Mouse (Mus musculus) heart, embryonic 12.5 days (tissue): Measurements from ENCODE around the gene Zup1. TPM values are rescaled to one million over a fixed set of nuclear protein-coding genes. Genes with fewer than 3 reads are reported as not detected.
"Not testable (repeated sequence)": the region's sequence is repeated elsewhere in the genome, so short reads cannot be mapped to it uniquely, and the experiment has no call there.

ENCODE experiments used
- ATAC-seq: fragments of 200-750 bp; cut with Nextera tagmentation; 2 replicates; pipeline ENCODE4 v1.8.0; 2017; ENCODE audit warnings: moderate TSS enrichment, moderate library complexity; ENCODE audit not compliant: insufficient number of reproducible peaks, low FRiP score
- H3K27ac ChIP-seq: fragments of 300-500 bp; sonication (generic); 2 replicates; pipeline ENCODE4 v1.5.1; 2016; ENCODE audit warnings: mild to moderate bottlenecking, moderate library complexity; ENCODE audit not compliant: poor library complexity, severe bottlenecking
- H3K27me3 ChIP-seq: fragments of 300-500 bp; sonication (generic); replicated peaks from 2 replicates; pipeline ENCODE4 v1.6.1; 2016; ENCODE audit warnings: mild to moderate bottlenecking, moderate library complexity
- H3K36me3 ChIP-seq: fragments of 300-500 bp; sonication (generic); 2 replicates; pipeline ENCODE4 v1.6.1; 2016; ENCODE audit warnings: mild to moderate bottlenecking, moderate library complexity
- H3K4me1 ChIP-seq: fragments of 300-500 bp; sonication (generic); replicated peaks from 2 replicates; pipeline ENCODE4 v1.6.1; 2016; ENCODE audit warnings: mild to moderate bottlenecking
- H3K4me2 ChIP-seq: fragments of 300-500 bp; sonication (generic); 2 replicates; pipeline ENCODE4 v1.6.1; 2016; ENCODE audit warnings: mild to moderate bottlenecking, moderate library complexity
- H3K4me3 ChIP-seq: fragments of 300-500 bp; sonication (generic); 2 replicates; pipeline ENCODE4 v1.5.1; 2016; ENCODE audit warnings: mild to moderate bottlenecking
- H3K9ac ChIP-seq: fragments of 300-500 bp; sonication (generic); 2 replicates; pipeline ENCODE4 v1.6.1; 2016; ENCODE audit warnings: mild to moderate bottlenecking, moderate library complexity
- H3K9me3 ChIP-seq: fragments of 300-500 bp; sonication (generic); replicated peaks from 2 replicates; pipeline ENCODE4 v1.6.1; 2016; ENCODE audit warnings: mild to moderate bottlenecking, moderate library complexity
- WGBS: fragments of 180-500 bp; shearing (Covaris S2); methylation state at CpG from one replicate; pipeline ENCODE4 v1.1.7; 2016; 5-methylcytosine and 5-hydroxymethylcytosine counted together
- polyA plus RNA-seq: library from polyadenylated mRNA; unstranded; fragments of >200 nt; fragmentation: Nextera tagmentation; extraction: Ambion mirVana; gene quantifications from 2 replicates; pipeline ENCODE4 v1.2.1, GENCODE M21; 2016

Zup1 gene
- polyA plus RNA-seq: 13.0 and 13.1 TPM in 2 replicates

DNA sequence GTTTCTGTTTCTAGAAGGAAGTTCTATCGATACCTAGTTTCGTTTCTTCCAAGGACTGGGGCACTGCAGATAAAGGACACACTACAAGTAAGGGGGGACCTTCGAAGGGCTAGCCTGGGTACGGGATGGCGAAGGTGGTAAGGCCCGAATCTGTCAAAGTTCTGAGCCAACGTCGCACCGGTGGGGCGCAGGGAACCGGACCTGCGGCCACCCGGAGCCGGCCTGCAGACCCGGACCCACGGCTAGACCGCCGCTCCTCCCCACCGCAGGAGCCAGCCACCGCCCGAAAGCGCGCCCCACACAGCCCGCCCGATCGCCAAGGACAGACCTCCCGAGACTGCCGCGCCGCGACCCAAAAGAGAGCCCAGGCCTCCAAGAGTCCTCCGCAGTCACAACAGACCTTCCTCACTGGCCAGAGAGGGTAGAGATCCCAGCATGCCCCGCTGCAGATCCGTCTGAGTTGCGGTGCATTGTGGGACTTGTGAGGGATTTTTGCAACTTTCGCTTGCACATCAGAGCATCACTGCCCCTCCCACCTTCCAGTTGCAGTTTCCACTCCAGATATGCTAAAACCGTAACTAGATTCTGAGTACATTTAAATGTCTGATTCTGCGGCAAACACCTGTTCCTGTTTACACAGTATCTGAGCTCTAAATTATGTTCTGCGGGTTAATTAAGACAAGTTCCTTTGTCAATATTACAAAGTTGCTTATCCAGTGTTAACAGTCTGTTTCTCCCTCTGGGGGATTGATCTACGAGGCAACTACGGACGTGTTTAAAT lies at the start of gene Zup1:
TSS of gene Zup1 (minus strand) at position 467 of the 781 bp plus-strand sequence.
- peak within 1 kb of the TSS; percentile 87 for H3K9ac ChIP-seq
- peak within 1 kb of the TSS; percentile 74 for H3K4me3 ChIP-seq
- no peaks in the 10 kb centered on the region for H3K27me3 ChIP-seq
- peaks cover 8% of the 10 kb centered on the region for H3K36me3 ChIP-seq
- no peaks in the 10 kb centered on the region for H3K9me3 ChIP-seq
- H3K4me1 ChIP-seq: peaks cover 3% of the 10 kb centered on the region; the same call in 1 of the 2 replicates
- 3% methylated on average over 42 of the region's 42 CpGs for WGBS
- peak within 1 kb of the TSS; percentile 69 for H3K4me2 ChIP-seq
- H3K27ac ChIP-seq: peak within 1 kb of the TSS; percentile 71
- peak; percentile 90 for ATAC-seq

DNA sequence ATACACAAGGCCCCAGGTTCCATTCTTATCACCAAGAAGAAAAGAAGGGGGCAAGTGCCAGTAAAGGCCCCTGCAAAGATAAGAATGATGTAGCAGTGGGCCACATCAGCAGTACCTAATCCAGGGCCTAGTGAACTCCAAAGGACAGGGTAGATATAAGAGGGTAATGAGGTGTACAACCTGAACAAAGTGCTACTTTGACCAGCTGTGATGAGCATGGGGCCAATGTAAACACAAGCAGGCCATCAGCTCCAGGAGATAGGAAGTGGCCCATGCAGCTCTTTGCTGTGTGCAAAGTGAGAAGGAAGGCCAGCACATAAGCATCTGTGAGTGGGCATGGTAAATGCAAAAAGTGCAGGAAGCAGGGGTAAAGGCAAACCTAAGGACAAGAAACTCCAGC lies 47.3 kb upstream of the Zup1 start:
- H3K4me2 ChIP-seq: no peak overlapping the region
- H3K9ac ChIP-seq: no peak overlapping the region
- H3K27me3 ChIP-seq: no peaks in the 10 kb centered on the region
- H3K9me3 ChIP-seq: no peaks in the 10 kb centered on the region
- H3K36me3 ChIP-seq: peaks cover 81% of the 10 kb centered on the region
- no peaks in the 10 kb centered on the region for H3K4me1 ChIP-seq
- no peak for ATAC-seq
- no peak overlapping the region for H3K4me3 ChIP-seq
- no peak overlapping the region for H3K27ac ChIP-seq

DNA sequence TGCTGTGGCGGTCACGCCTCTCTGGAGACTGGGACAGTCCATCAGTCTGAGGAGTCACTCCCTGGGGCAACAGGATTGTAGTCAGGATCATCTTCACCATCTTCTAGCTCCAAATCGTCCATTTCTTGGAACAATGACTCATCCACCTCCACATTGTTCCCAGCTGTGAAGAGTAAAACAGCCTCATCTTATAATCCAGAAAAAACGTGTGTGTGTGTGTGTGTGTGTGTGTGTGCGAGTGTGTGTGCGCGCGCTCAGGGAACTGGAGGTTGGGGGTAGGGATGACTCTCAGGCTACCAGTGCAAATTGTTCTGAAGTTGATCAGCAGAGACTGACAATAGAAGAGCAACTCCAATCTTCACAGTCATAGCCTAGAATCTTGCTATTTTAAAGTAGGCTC lies 45.6 kb upstream of the Zup1 start:
- peaks cover 78% of the 10 kb centered on the region for H3K36me3 ChIP-seq
- not testable (repeated sequence) for H3K4me3 ChIP-seq, H3K9ac ChIP-seq, H3K27ac ChIP-seq, H3K27me3 ChIP-seq, H3K4me1 ChIP-seq, H3K4me2 ChIP-seq, ATAC-seq, H3K9me3 ChIP-seq
- WGBS: 88% methylated on average over 6 of the region's 8 CpGs

DNA sequence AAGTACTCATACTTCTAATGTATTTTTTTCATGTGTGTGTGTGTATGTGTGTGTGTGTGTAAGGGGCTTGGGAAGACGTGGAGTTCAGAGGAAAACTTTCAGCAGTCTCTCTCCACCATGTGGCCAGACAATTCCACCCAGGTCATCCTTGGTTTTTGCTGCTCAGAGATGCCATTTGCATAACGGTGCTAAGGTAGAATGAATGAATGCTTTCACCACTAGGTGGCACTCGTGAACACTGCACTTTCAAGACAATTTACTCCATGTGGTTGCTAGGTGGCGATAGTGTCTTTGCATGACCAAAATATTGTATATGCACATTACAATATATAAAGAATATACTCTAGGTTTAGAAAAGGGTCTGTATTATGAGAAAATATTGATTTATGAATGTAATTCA lies 35.7 kb upstream of the Zup1 start:
- no peaks in the 10 kb centered on the region for H3K27me3 ChIP-seq
- no peak overlapping the region for H3K9ac ChIP-seq
- H3K4me2 ChIP-seq: no peak overlapping the region
- no peak for ATAC-seq
- peaks cover 10% of the 10 kb centered on the region for H3K36me3 ChIP-seq
- H3K9me3 ChIP-seq: no peaks in the 10 kb centered on the region
- WGBS: 21% methylated on average over 4 of the region's 4 CpGs
- no peak overlapping the region for H3K27ac ChIP-seq
- no peak overlapping the region for H3K4me3 ChIP-seq
- no peaks in the 10 kb centered on the region for H3K4me1 ChIP-seq

DNA sequence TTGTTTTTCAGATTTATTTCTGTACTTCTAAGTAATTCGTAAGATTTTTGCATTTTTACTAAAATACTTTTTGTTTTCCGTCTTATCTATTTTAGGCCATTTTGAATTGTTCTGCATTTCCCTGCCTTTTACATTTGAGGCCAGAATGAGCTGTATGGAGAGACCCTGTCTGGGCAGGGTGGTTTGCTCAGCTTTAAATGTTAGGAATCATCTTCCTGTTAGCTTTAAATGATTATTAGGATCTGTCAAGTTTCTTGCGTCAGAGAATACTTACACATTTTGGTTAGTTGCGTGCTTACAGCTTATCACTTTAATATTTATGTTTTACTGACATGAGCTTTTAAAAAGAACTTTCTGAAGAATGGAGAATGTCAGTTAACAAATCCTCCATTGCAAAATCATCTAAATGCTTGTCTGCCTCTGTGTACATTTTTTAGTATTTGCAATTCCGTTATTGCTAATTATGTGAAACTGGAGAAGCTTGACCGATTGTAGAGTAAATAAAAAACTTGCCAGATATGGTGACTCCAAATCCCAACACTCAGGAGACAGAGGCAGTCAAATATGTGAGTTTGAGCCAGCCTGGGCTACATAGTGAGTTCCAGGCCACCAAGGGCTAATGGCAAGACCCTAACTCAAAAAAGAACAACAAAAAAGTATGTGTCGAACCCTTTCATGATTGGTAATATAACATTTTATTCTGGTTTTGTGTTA lies 23.9 kb upstream of the Zup1 start:
- Histone ChIP-seq H3K36me3 (peaks cover under 1% of the 10 kb centered on the region; the same call in 1 of the 2 replicates), H3K27me3 (no peaks in the 10 kb centered on the region), H3K4me2 (no peak overlapping the region), H3K4me1 (no peaks in the 10 kb centered on the region), H3K4me3 (no peak overlapping the region), H3K9ac (no peak overlapping the region), H3K27ac (no peak overlapping the region), H3K9me3 (peaks cover 9% of the 10 kb centered on the region; the same call in 1 of the 2 replicates)
- no peak for ATAC-seq
- WGBS: 83% methylated on average over 7 of the region's 7 CpGs

DNA sequence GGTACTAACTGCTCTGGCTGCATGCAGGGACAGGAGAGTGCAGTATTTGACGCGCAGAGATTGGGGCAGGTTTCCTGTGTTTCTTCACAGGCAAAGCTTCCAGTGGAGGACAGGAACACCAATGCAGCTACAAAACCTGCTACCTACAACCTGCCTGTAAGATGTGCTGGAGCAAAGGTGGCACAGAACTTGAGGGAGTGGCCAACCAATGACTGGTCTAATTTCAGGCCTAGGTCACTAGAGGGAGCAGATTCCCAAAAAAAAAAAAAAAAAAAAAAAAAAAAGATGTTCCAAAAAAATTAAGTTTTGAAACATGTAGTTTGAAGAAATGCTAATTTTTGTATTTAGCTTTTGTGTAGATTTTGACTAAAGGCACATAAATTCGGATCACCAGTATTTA lies 1.4 kb upstream of the Zup1 start:
- Histone ChIP-seq H3K36me3 (peaks cover 8% of the 10 kb centered on the region), H3K27ac (no peak overlapping the region), H3K27me3 (no peaks in the 10 kb centered on the region), H3K4me3 (no peak overlapping the region), H3K4me2 (no peak overlapping the region), H3K9ac (no peak overlapping the region), H3K9me3 (no peaks in the 10 kb centered on the region), H3K4me1 (peaks cover 3% of the 10 kb centered on the region; the same call in 1 of the 2 replicates)
- 78% methylated on average over 3 of the region's 3 CpGs for WGBS
- ATAC-seq: no peak

DNA sequence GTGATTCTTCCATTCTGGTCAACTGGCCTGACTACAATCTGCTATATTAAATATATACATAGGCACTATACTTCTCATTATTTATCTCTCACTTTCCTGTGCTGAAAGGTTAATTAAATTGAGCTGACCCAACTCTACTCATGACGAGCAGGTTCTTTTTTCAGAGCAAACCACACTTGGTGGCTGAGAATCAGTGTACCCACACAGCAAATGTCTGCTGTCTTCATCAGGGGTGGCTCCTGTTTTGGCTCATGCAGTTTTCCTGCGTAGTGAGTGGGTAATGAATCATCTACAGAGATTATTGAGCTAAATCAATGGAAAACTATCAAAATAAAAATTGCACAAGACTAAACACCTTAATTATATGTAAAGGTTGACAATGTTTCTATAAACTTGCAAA lies 4.7 kb downstream of the Zup1 start:
- 78% methylated on average over 2 of the region's 2 CpGs for WGBS
- ATAC-seq: no peak
- Histone ChIP-seq H3K36me3 (peaks cover 41% of the 10 kb centered on the region), H3K27me3 (no peaks in the 10 kb centered on the region), H3K27ac (no peak overlapping the region), H3K9ac (no peak overlapping the region), H3K4me2 (no peak overlapping the region), H3K4me1 (peaks cover 7% of the 10 kb centered on the region), H3K9me3 (no peaks in the 10 kb centered on the region), H3K4me3 (no peak overlapping the region)

DNA sequence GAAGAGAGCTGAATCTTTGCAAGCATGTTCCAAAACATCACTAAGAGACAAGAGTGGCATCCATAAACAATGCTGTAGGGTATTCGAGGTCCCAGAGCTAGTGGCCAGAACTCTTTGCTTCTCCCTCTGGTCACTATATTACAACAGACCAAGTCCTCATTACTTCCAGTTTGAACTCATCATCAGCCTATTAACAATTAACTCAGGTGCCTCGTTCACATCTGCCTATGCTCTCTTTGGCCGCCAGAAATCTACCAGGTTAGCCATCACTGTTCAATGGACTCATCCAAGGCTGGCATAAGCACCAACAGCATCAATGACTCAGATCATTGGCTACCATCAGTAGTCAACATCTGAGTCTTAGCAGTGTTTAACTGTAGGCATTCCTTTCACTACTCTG lies 5.7 kb downstream of the Zup1 start:
- Histone ChIP-seq H3K4me2 (no peak overlapping the region), H3K9me3 (no peaks in the 10 kb centered on the region), H3K27ac (no peak overlapping the region), H3K36me3 (peaks cover 41% of the 10 kb centered on the region), H3K9ac (no peak overlapping the region), H3K4me1 (peaks cover 6% of the 10 kb centered on the region), H3K27me3 (no peaks in the 10 kb centered on the region), H3K4me3 (no peak overlapping the region)
- no peak for ATAC-seq
- WGBS: 89% methylated on average over 3 of the region's 3 CpGs

DNA sequence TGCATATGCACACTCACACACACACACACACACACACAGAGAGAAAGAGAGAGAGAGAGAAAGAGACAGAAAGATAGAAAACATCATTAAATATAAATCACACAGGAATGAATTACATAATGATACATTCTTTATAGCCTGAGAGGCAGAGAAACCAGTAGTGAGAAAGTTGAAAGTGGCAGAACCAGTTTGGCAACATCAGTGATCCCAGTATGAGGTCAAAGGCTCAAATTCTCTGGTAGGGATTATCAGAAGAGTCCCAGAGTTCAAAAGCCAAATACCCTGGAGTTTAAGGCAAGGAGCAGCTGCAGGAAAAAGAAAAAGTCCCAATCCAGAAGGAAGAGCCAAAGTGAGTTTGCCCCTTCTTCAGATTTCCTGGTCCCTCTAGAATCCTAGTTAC lies 10.4 kb downstream of the Zup1 start:
- peaks cover 63% of the 10 kb centered on the region for H3K36me3 ChIP-seq
- no peak for ATAC-seq

DNA sequence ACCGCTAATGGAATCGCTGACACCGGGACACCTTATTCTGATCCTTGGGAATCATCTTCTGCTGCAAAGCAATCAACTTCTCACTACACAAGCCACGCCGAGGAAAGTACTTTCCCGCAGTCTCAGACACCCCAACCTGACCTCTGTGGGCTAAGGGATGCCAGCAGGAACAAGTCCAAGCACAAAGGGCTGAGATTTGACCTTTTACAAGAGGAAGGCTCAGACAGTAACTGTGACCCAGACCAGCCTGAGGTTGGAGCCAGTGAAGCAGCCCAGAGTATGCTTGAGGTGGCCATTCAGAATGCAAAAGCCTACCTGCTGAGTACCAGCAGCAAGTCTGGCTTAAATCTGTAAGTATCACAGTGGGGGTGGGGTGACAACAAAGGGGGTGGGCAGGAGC lies 45.6 kb downstream of the Zup1 start:
- no peak overlapping the region for H3K27ac ChIP-seq
- WGBS: 5% methylated on average over 6 of the region's 6 CpGs
- H3K4me3 ChIP-seq: peak overlapping the region; percentile 52
- H3K27me3 ChIP-seq: no peaks in the 10 kb centered on the region
- no peaks in the 10 kb centered on the region for H3K36me3 ChIP-seq
- no peaks in the 10 kb centered on the region for H3K9me3 ChIP-seq
- H3K4me1 ChIP-seq: no peaks in the 10 kb centered on the region
- ATAC-seq: no peak
- H3K9ac ChIP-seq: peak overlapping the region; percentile 37; the same call in 1 of the 2 replicates
- H3K4me2 ChIP-seq: peak overlapping the region; percentile 87

More for the DNA sequence above, 10.4 kb downstream of the Zup1 start:
- Histone ChIP-seq H3K27ac (no peak overlapping the region), H3K27me3 (no peaks in the 10 kb centered on the region), H3K9me3 (no peaks in the 10 kb centered on the region), H3K9ac (no peak overlapping the region), H3K4me2 (no peak overlapping the region), H3K4me1 (peaks cover 3% of the 10 kb centered on the region; the same call in 1 of the 2 replicates), H3K4me3 (no peak overlapping the region)
